ENCODE assay signal across 8 mouse cellular contexts in the genomic region with DNA sequence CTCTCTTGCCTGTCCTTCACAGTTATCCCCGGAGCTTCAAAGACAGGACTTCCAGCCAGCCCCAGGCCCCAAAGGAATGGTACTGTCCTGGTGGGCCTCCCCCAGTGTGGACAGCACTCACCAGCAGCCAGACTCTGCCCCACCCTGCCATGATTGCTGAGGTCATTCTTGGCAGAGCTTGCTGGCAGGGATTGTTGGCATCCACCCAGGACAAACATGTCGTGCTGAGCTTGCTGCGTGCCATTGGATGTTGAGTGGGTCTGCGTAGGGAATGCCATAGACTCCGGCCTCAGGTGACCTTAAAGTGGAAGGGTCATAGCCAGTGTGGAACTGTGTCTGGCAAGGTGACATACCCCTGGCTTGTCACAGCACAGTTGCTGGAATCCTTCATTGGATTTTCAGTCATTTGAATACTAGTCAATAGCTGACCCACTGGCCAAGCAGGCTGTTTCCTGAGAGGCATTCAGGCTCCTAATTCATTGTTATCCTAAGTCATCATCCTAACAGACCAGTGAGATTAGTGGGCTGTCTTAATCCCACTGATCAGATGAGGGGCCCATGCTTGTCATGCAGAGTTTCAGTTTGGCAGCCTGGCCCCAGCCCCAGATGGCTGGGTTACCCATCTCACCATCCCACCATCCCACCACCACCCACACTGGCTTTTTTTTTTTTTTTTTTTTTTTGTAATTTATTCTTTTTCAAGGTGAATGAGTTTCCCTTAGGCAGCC. TPM values are rescaled to one million over a fixed set of nuclear protein-coding genes. Genes with fewer than 3 reads are reported as not detected.
A peak's percentile ranks its signal among the peaks of the same experiment; 100 is the strongest.
DNase-seq lines count a peak whose midpoint lies in the region; ATAC-seq lines count a peak whose summit lies in the region.
"Had no signal": no experiment of that assay in that cellular context is flagged by ENCODE, and none has a peak within 500 bp of the region (broad histone marks: within the 10 kb centered on the region; RNA-seq: fewer than 3 reads in every experiment).

No protein-coding gene starts in this region.

- peak overlapping the region; percentile 57; the same call in 1 of the 2 replicates for H3K27ac ChIP-seq in forebrain, embryonic 13.5 days
- peak overlapping the region; percentile 82 for H3K27ac ChIP-seq in heart, embryonic 15.5 days
- H3K27ac ChIP-seq in liver, embryonic 15.5 days (replicated peaks), result no peak overlapping the region
- H3K27ac ChIP-seq: midbrain, embryonic 12.5 days had no signal

- H3K4me3 ChIP-seq in forebrain, embryonic 13.5 days, result no peak overlapping the region
- H3K4me3 ChIP-seq in heart, embryonic 15.5 days, result no peak overlapping the region
- no peak overlapping the region for H3K4me3 ChIP-seq in liver, embryonic 15.5 days (replicated peaks)
- H3K4me3 ChIP-seq: midbrain, embryonic 12.5 days had no signal

- peak; percentile 86 for ATAC-seq in forebrain, embryonic 13.5 days
- ATAC-seq in heart, embryonic 15.5 days (replicated peaks; ENCODE audit: insufficient number of reproducible peaks, insufficient read depth, low FRiP score, low read depth), result peak; percentile 89
- peak; percentile 56 for ATAC-seq in liver, embryonic 15.5 days (ENCODE audit: insufficient read depth)

- H3K36me3 ChIP-seq in forebrain, embryonic 13.5 days (ENCODE audit: poor library complexity, severe bottlenecking), result no peaks in the 10 kb centered on the region
- no peaks in the 10 kb centered on the region; the same call in 1 of the 2 replicates for H3K36me3 ChIP-seq in heart, embryonic 15.5 days
- H3K36me3 ChIP-seq in liver, embryonic 15.5 days (replicated peaks), result no peaks in the 10 kb centered on the region
- H3K36me3 ChIP-seq: midbrain, embryonic 12.5 days had no signal

- WGBS in forebrain, embryonic 13.5 days, result 30% methylated on average over 5 of the region's 5 CpGs
- 13% methylated on average over 5 of the region's 5 CpGs for WGBS in heart, embryonic 15.5 days
- WGBS in liver, embryonic 15.5 days (ENCODE audit: insufficient replicate concordance), result 57% methylated on average over 5 of the region's 5 CpGs

- no peak overlapping the region for H3K4me2 ChIP-seq in forebrain, embryonic 13.5 days
- H3K4me2 ChIP-seq in heart, embryonic 15.5 days, result no peak overlapping the region
- no peak overlapping the region for H3K4me2 ChIP-seq in liver, embryonic 15.5 days
- H3K4me2 ChIP-seq: midbrain, embryonic 12.5 days had no signal

- no peak overlapping the region for H3K9ac ChIP-seq in forebrain, embryonic 13.5 days
- H3K9ac ChIP-seq in heart, embryonic 15.5 days, result no peak overlapping the region
- H3K9ac ChIP-seq in liver, embryonic 15.5 days, result no peak overlapping the region
- H3K9ac ChIP-seq: midbrain, embryonic 12.5 days had no signal

- H3K9me3 ChIP-seq in forebrain, embryonic 13.5 days (replicated peaks), result no peaks in the 10 kb centered on the region
- no peaks in the 10 kb centered on the region for H3K9me3 ChIP-seq in heart, embryonic 15.5 days (replicated peaks)
- H3K9me3 ChIP-seq in liver, embryonic 15.5 days (replicated peaks), result no peaks in the 10 kb centered on the region
- H3K9me3 ChIP-seq: midbrain, embryonic 12.5 days had no signal

- H3K4me1 ChIP-seq in forebrain, embryonic 13.5 days, result peaks cover 40% of the 10 kb centered on the region
- peaks cover 41% of the 10 kb centered on the region for H3K4me1 ChIP-seq in heart, embryonic 15.5 days (replicated peaks)
- no peaks in the 10 kb centered on the region for H3K4me1 ChIP-seq in liver, embryonic 15.5 days (replicated peaks)

- peak; percentile 88 for DNase-seq in brain, adult 2 months (ENCODE audit: low read depth, low spot score)
- DNase-seq in kidney, postnatal 4 days, result peak; percentile 77 to 85
- DNase-seq in retina, postnatal 7 days (ENCODE audit: low read depth, low spot score), result peak; percentile 53
- DNase-seq in spleen, postnatal 10 days (ENCODE audit: low spot score in 2 of 2), result no peak

- H3K27me3 ChIP-seq in forebrain, embryonic 13.5 days, result no peaks in the 10 kb centered on the region
- H3K27me3 ChIP-seq in heart, embryonic 15.5 days, result no peaks in the 10 kb centered on the region
- H3K27me3 ChIP-seq in liver, embryonic 15.5 days, result no peaks in the 10 kb centered on the region

RNA-seq across cellular contexts. Expression of a gene that starts 42.0 kb away (rescaled TPM):
- 9.3 and 9.7 TPM in 2 replicates for polyA plus RNA-seq in forebrain, embryonic 13.5 days (2015; fragmentation: Nextera tagmentation; extraction: Ambion mirVana)
- polyA plus RNA-seq in heart, embryonic 15.5 days (2015; fragmentation: Nextera tagmentation; extraction: Ambion mirVana), result 78.0 and 80.3 TPM in 2 replicates
- 1.0 and 1.5 TPM in 2 replicates for polyA plus RNA-seq in liver, embryonic 15.5 days (2015; fragmentation: Nextera tagmentation; extraction: Ambion mirVana)

RNA-seq across cellular contexts. Expression of a gene that starts 53.9 kb away (rescaled TPM):
- 0.05 TPM in 1 of 2 replicates, not detected in the other for polyA plus RNA-seq in forebrain, embryonic 13.5 days (2015; fragmentation: Nextera tagmentation; extraction: Ambion mirVana)
- 0.06 TPM in 1 of 2 replicates, not detected in the other for polyA plus RNA-seq in heart, embryonic 15.5 days (2015; fragmentation: Nextera tagmentation; extraction: Ambion mirVana)
- polyA plus RNA-seq in liver, embryonic 15.5 days (2015; fragmentation: Nextera tagmentation; extraction: Ambion mirVana), result 0.22 and 0.47 TPM in 2 replicates
- polyA plus RNA-seq: midbrain, embryonic 12.5 days had no signal

Comparison
In these comparisons a context has a peak if more than half of its experiments do, and no peak if none do; other contexts are left out.
1. DNase-seq: peak in brain, adult 2 months (single experiment), kidney, postnatal 4 days (2 of 2) and retina, postnatal 7 days (single experiment); none in spleen, postnatal 10 days (0 of 2).
2. Peak in every context shown above with its lines, with median percentiles within 50 percentile points of each other: ATAC-seq.